Mouse (Mus musculus) forebrain, embryonic 11.5 days (tissue): Measurements from ENCODE around the gene Ccdc12. TPM values are rescaled to one million over a fixed set of nuclear protein-coding genes. Genes with fewer than 3 reads are reported as not detected.

ENCODE experiments used
- ATAC-seq: fragments of 200-750 bp; cut with Nextera tagmentation; replicated peaks from 2 replicates; pipeline ENCODE4 v1.8.0; 2017; ENCODE audit warnings: moderate TSS enrichment; ENCODE audit not compliant: low FRiP score
- DNase-seq: peaks from one replicate; pipeline ENCODE4 v3.0.0-alpha.2; 2017; ENCODE audit warnings: low spot score
- H3K27ac ChIP-seq: fragments of 300-500 bp; sonication (generic); 2 replicates; pipeline ENCODE4 v1.5.1; 2014; ENCODE audit warnings: low read depth, low read length
- H3K27me3 ChIP-seq: fragments of 300-500 bp; sonication (generic); 2 replicates; pipeline ENCODE4 v1.6.1; 2014; ENCODE audit warnings: mild to moderate bottlenecking, low read length, mixed read lengths; ENCODE audit not compliant: control insufficient read depth, insufficient read depth
- H3K36me3 ChIP-seq: fragments of 300-500 bp; sonication (generic); 2 replicates; pipeline ENCODE4 v1.6.1; 2014; ENCODE audit warnings: mild to moderate bottlenecking, low read length, moderate library complexity, mixed read lengths; ENCODE audit not compliant: control insufficient read depth, insufficient read depth
- H3K4me1 ChIP-seq: fragments of 300-500 bp; sonication (generic); replicated peaks from 2 replicates; pipeline ENCODE4 v1.6.1; 2014; ENCODE audit warnings: low read length, mixed read lengths; ENCODE audit not compliant: control insufficient read depth, insufficient read depth
- H3K4me2 ChIP-seq: fragments of 300-500 bp; sonication (generic); 2 replicates; pipeline ENCODE4 v1.6.1; 2014; ENCODE audit warnings: low read depth, mild to moderate bottlenecking, low read length, moderate library complexity, mixed read lengths; ENCODE audit not compliant: severe bottlenecking
- H3K4me3 ChIP-seq: fragments of 300-500 bp; sonication (generic); 2 replicates; pipeline ENCODE4 v1.5.1; 2014; ENCODE audit warnings: low read depth, low read length
- H3K9ac ChIP-seq: fragments of 300-500 bp; sonication (generic); 2 replicates; pipeline ENCODE4 v1.6.1; 2014; ENCODE audit warnings: low read length
- H3K9me3 ChIP-seq: fragments of 300-500 bp; sonication (generic); 2 replicates; pipeline ENCODE4 v1.6.1; 2016; ENCODE audit warnings: low read length, mixed read lengths; ENCODE audit not compliant: control insufficient read depth
- whole genome bisulfite sequencing: fragments of 180-500 bp; shearing (Covaris S2); extraction: QIAGEN DNeasy Blood & Tissue Kit; methylation state at CpG from one replicate; pipeline ENCODE4 v1.1.7; 2014; 5-methylcytosine and 5-hydroxymethylcytosine counted together
- polyA plus RNA-seq: library from polyadenylated mRNA; unstranded; fragments of >200 nt; fragmentation: Nextera tagmentation; extraction: Ambion mirVana; gene quantifications from 2 replicates; pipeline ENCODE4 v1.2.1, GENCODE M21; 2014

Ccdc12 gene
- polyA plus RNA-seq, 1 experiment from 2014 or later = 149 TPM

DNA sequence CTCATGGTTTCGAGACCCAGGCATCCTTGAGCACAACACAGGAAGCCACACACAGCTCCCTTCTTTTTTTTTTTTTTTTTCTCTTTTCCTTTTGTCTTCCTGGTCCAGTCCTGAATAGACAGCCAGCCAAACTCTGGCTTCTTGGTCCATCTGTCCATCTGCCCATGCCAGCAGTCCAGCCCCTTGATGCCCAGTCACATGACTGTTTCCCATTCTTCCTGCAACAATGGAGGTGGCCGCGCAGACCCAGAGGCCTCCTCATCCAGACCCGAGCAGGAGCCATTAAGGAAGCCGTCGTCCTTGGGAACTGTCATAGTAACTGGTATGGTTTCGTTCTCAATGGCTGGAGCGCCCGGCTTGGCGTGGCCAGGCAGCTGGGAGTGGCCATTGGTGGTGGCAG is 65.8 kb downstream of the Ccdc12 start:
- Histone ChIP-seq H3K27me3 (peaks cover 15% of the 10 kb centered on the region), H3K27ac (no peak overlapping the region), H3K4me3 (no peak overlapping the region), H3K4me1 (peaks cover 7% of the 10 kb centered on the region; the same call in 1 of the 2 replicates), H3K4me2 (no peak overlapping the region), H3K9me3 (no peaks in the 10 kb centered on the region), H3K9ac (no peak overlapping the region), H3K36me3 (no peaks in the 10 kb centered on the region)
- 83% methylated on average over 10 of the region's 10 CpGs for WGBS
- DNase-seq (no peak), ATAC-seq (no peak)

DNA sequence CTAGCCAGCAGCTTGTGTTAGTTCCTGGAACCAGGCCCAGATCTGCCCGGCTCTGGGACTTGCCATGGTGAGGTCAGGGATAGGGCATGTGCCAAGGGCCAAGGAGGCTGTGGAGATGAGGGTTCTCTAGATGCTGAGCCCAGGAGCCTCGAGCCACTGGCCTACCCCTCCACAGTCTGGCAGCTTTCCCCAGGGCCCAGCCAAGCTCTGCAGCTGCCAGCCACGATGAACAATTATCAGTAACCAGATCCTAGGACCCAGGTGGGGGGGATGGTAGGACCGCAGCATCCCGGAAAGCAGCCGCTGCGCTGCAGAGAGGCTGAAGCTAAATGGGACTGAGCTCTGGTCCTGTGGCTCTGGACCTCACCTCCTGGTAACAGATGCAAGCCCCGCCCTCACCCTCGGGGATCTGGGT is 69.4 kb downstream of the Ccdc12 start:
- ATAC-seq = no peak; the same call in 1 of the 2 replicates
- H3K27me3 ChIP-seq = peaks cover 29% of the 10 kb centered on the region

GRCm38 (mm10) chr9:110726867-110727266 is 70.6 kb downstream of the Ccdc12 start:
- Histone ChIP-seq H3K36me3 (no peaks in the 10 kb centered on the region), H3K9ac (peak overlapping the region; percentile 29), H3K27me3 (peaks cover 29% of the 10 kb centered on the region), H3K9me3 (no peaks in the 10 kb centered on the region), H3K4me3 (peak overlapping the region; percentile 15; the same call in 1 of the 2 replicates), H3K4me1 (peaks cover 10% of the 10 kb centered on the region; the same call in 1 of the 2 replicates), H3K27ac (no peak overlapping the region), H3K4me2 (peak overlapping the region; percentile 41)
- DNase-seq (no peak), ATAC-seq (no peak)
- 6% methylated on average over 33 of the region's 33 CpGs for WGBS

More for the DNA sequence above, 69.4 kb downstream of the Ccdc12 start:
- Histone ChIP-seq H3K9me3 (no peaks in the 10 kb centered on the region), H3K4me1 (peaks cover 10% of the 10 kb centered on the region; the same call in 1 of the 2 replicates), H3K27ac (no peak overlapping the region), H3K4me2 (no peak overlapping the region), H3K36me3 (no peaks in the 10 kb centered on the region), H3K4me3 (no peak overlapping the region), H3K9ac (no peak overlapping the region)
- 14% methylated on average over 9 of the region's 9 CpGs for WGBS
- no peak for DNase-seq

DNA sequence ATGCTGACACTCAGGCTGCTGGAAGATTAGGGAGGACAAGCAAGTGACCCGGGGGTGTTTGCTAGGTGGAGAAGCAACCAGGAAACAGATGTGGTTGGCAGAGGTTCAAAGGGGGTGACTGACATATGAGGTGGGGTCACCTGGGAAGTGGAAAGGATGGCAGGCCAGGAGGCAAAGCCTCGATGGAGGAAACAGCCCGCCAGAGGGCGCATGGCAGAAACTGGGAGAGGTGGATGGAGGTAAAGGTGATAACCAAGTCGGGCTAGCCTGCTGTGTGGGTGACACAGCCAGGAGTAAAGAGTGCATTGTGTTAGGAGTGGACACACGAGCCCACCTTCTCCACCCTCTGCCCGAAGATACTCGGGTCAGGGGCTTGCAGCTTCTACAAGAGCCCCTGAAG is 73.5 kb downstream of the Ccdc12 start:
- Histone ChIP-seq H3K27ac (no peak overlapping the region), H3K9ac (no peak overlapping the region), H3K36me3 (no peaks in the 10 kb centered on the region), H3K4me1 (peaks cover 14% of the 10 kb centered on the region), H3K9me3 (no peaks in the 10 kb centered on the region), H3K4me2 (no peak overlapping the region), H3K27me3 (peaks cover 29% of the 10 kb centered on the region), H3K4me3 (no peak overlapping the region)
- WGBS = 16% methylated on average over 8 of the region's 8 CpGs
- ATAC-seq (no peak), DNase-seq (peak; percentile 67)

DNA sequence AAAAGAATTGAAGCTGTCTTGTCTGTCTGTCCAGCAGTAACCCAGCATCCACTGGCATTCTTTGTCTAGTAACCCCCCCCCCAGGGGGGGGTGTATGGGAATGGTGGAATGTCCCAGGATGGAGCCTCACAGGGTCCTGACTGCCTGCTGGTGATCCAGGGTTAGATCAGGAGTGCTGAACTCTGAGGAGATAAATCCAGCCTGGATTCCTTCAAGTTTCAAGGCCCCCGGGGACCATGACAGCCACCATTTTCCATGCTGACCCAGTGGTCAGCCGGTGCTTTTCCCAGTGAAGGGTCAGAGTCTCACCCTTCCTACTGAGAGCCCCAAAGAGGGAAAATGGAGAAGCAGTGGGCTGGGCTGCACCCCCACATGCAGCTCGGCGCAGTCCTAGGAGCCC is 75.6 kb downstream of the Ccdc12 start:
- Histone ChIP-seq H3K27ac (no peak overlapping the region), H3K9ac (no peak overlapping the region), H3K36me3 (no peaks in the 10 kb centered on the region), H3K4me1 (peaks cover 8% of the 10 kb centered on the region), H3K27me3 (peaks cover 19% of the 10 kb centered on the region), H3K4me3 (no peak overlapping the region), H3K9me3 (no peaks in the 10 kb centered on the region), H3K4me2 (no peak overlapping the region)
- DNase-seq (no peak), ATAC-seq (no peak)
- 60% methylated on average over 4 of the region's 4 CpGs for WGBS

- Histone ChIP-seq H3K27me3 (peaks cover 11% of the 10 kb centered on the region), H3K4me1 (peaks cover 4% of the 10 kb centered on the region), H3K9ac (peak overlapping the region; percentile 45; the same call in 1 of the 2 replicates), H3K36me3 (no peaks in the 10 kb centered on the region), H3K4me2 (peak overlapping the region; percentile 62), H3K9me3 (no peaks in the 10 kb centered on the region), H3K27ac (no peak overlapping the region), H3K4me3 (peak overlapping the region; percentile 36)
- WGBS = 0% methylated on average over 25 of the region's 26 CpGs
- ATAC-seq (peak; percentile 90), DNase-seq (peak; percentile 88)
These were observed 76.3 kb downstream of the Ccdc12 start for GRCm38 (mm10) chr9:110732623-110733022.

GRCm38 (mm10) chr9:110733102-110733501 is 76.8 kb downstream of the Ccdc12 start:
- peak overlapping the region; percentile 45; the same call in 1 of the 2 replicates for H3K9ac ChIP-seq
- H3K9me3 ChIP-seq = no peaks in the 10 kb centered on the region
- peak overlapping the region; percentile 36 for H3K4me3 ChIP-seq
- DNase-seq (no peak), ATAC-seq (peak; percentile 43; the same call in 1 of the 2 replicates)
- H3K4me2 ChIP-seq = peak overlapping the region; percentile 62
- no peaks in the 10 kb centered on the region for H3K36me3 ChIP-seq
- WGBS = 12% methylated on average over 8 of the region's 8 CpGs
- no peak overlapping the region for H3K27ac ChIP-seq
- H3K4me1 ChIP-seq = peaks cover 4% of the 10 kb centered on the region
- H3K27me3 ChIP-seq = peaks cover 7% of the 10 kb centered on the region; the same call in 1 of the 2 replicates

DNA sequence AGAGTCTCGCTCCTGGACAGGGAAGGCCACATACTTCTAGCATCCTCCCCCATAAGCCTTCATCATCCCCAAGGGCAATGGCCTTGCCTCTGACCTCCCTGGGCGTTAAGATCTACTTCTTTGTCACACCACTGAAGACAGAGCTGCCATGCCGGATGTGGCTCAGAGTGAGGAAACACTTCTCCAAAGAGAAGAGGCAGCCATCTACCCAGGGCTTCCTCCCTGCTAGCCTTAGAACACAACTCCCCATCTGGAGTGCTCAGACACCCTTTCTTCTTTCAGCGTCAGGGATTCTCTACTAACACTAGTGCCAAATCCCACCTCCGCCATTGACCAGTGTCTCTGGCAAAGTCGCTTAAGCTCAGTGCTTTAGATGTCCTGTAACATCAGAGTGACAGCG is 77.9 kb downstream of the Ccdc12 start:
- no peak overlapping the region for H3K9ac ChIP-seq
- WGBS = 84% methylated on average over 7 of the region's 7 CpGs
- no peaks in the 10 kb centered on the region for H3K36me3 ChIP-seq
- no peak for ATAC-seq
- H3K9me3 ChIP-seq = no peaks in the 10 kb centered on the region
- no peak for DNase-seq
- H3K4me3 ChIP-seq = no peak overlapping the region
- peaks cover 4% of the 10 kb centered on the region; the same call in 1 of the 2 replicates for H3K27me3 ChIP-seq
- no peak overlapping the region for H3K27ac ChIP-seq
- H3K4me2 ChIP-seq = no peak overlapping the region
- peaks cover 4% of the 10 kb centered on the region for H3K4me1 ChIP-seq

GRCm38 (mm10) chr9:110736362-110736761 is 80.1 kb downstream of the Ccdc12 start:
- Histone ChIP-seq H3K27ac (no peak overlapping the region), H3K27me3 (peaks cover 13% of the 10 kb centered on the region), H3K9ac (no peak overlapping the region; the same call in 1 of the 2 replicates), H3K4me2 (no peak overlapping the region), H3K36me3 (no peaks in the 10 kb centered on the region), H3K4me3 (no peak overlapping the region), H3K4me1 (peaks cover 4% of the 10 kb centered on the region), H3K9me3 (no peaks in the 10 kb centered on the region)
- ATAC-seq (no peak), DNase-seq (no peak)
- 52% methylated on average over 9 of the region's 9 CpGs for WGBS
